Mouse (Mus musculus) olfactory bulb, adult 2 months (tissue): ENCODE measurements around the gene Heatr5b.

Experiments used
- CTCF ChIP-seq: fragments of 200-500 bp; IDR thresholded peaks from 2 replicates; pipeline ENCODE4 v1.5.1; 2012; ENCODE audit warnings: low read depth, mild to moderate bottlenecking, low read length, moderate library complexity; ENCODE audit not compliant: insufficient read depth
- POLR2A ChIP-seq: fragments of 200-500 bp; IDR thresholded peaks from 2 replicates; pipeline ENCODE4 v1.6.1; 2012; ENCODE audit warnings: mild to moderate bottlenecking, low read depth, low read length, moderate library complexity; ENCODE audit not compliant: insufficient read depth

GRCm38 (mm10) chr17:78881878-78882304 is 46.7 kb upstream of the Heatr5b start:
- TF ChIP-seq CTCF (no peak), POLR2A (no peak)
